In genomic region chr11:89818594-89818993, GRCm38 (mm10) we compare ENCODE assay signal across 20 mouse cellular contexts. TPM values are rescaled to one million over a fixed set of nuclear protein-coding genes. Genes with fewer than 3 reads are reported as not detected.
A peak's percentile ranks its signal among the peaks of the same experiment; 100 is the strongest.
DNase-seq lines count a peak whose midpoint lies in the region; ATAC-seq and TF ChIP-seq lines count a peak whose summit lies in the region.
"Had no signal": no experiment of that assay in that cellular context is flagged by ENCODE, and none has a peak within 500 bp of the region (broad histone marks: within the 10 kb centered on the region; RNA-seq: fewer than 3 reads in every experiment).

No protein-coding gene starts in this region.

- 16% methylated on average over 4 of the region's 4 CpGs for WGBS in forebrain, embryonic 12.5 days
- WGBS in forebrain, embryonic 15.5 days: 14% methylated on average over 4 of the region's 4 CpGs
- 11% methylated on average over 4 of the region's 4 CpGs for WGBS in midbrain, embryonic 13.5 days
- 20% methylated on average over 4 of the region's 4 CpGs for WGBS in midbrain, embryonic 15.5 days
- 46% methylated on average over 4 of the region's 4 CpGs for WGBS in lung, embryonic 14.5 days

- 0 out of 2 replicates have a peak, but pooled peaks cover 7% of the 10 kb centered on the region for H3K27me3 ChIP-seq in forebrain, embryonic 12.5 days
- H3K27me3 ChIP-seq in forebrain, embryonic 15.5 days: no peaks in the 10 kb centered on the region
- H3K27me3 ChIP-seq in midbrain, embryonic 13.5 days: no peaks in the 10 kb centered on the region
- H3K27me3 ChIP-seq in midbrain, embryonic 15.5 days (replicated peaks): no peaks in the 10 kb centered on the region
- H3K27me3 ChIP-seq in lung, embryonic 14.5 days (ENCODE audit: insufficient read depth, low read length): no peaks in the 10 kb centered on the region
- H3K27me3 ChIP-seq: intestine, embryonic 15.5 days; stomach, embryonic 15.5 days had no signal

- no peak overlapping the region for H3K4me3 ChIP-seq in forebrain, embryonic 12.5 days (replicated peaks)
- no peak overlapping the region for H3K4me3 ChIP-seq in forebrain, embryonic 15.5 days
- no peak overlapping the region for H3K4me3 ChIP-seq in midbrain, embryonic 13.5 days (replicated peaks)
- no peak overlapping the region for H3K4me3 ChIP-seq in midbrain, embryonic 15.5 days
- H3K4me3 ChIP-seq in lung, embryonic 14.5 days (ENCODE audit: low read depth, low read length): no peak overlapping the region
- H3K4me3 ChIP-seq: heart, embryonic 12.5 days; intestine, embryonic 15.5 days; layer of hippocampus, adult 2 months; megakaryocyte, embryonic 14.5 days; stomach, embryonic 15.5 days had no signal

- H3K4me1 ChIP-seq in forebrain, embryonic 12.5 days: peaks cover 5% of the 10 kb centered on the region; the same call in 1 of the 2 replicates
- no peaks in the 10 kb centered on the region for H3K4me1 ChIP-seq in forebrain, embryonic 15.5 days
- H3K4me1 ChIP-seq in midbrain, embryonic 13.5 days (replicated peaks): no peaks in the 10 kb centered on the region
- no peaks in the 10 kb centered on the region for H3K4me1 ChIP-seq in midbrain, embryonic 15.5 days
- H3K4me1 ChIP-seq in lung, embryonic 14.5 days (ENCODE audit: insufficient read depth): no peaks in the 10 kb centered on the region
- H3K4me1 ChIP-seq: intestine, embryonic 15.5 days; megakaryocyte, embryonic 14.5 days; stomach, embryonic 15.5 days had no signal

- H3K27ac ChIP-seq in forebrain, embryonic 12.5 days: no peak overlapping the region
- H3K27ac ChIP-seq in forebrain, embryonic 15.5 days (replicated peaks): no peak overlapping the region
- H3K27ac ChIP-seq in midbrain, embryonic 13.5 days: no peak overlapping the region
- no peak overlapping the region for H3K27ac ChIP-seq in midbrain, embryonic 15.5 days
- peak overlapping the region; percentile 69 for H3K27ac ChIP-seq in lung, embryonic 14.5 days (ENCODE audit: low read depth)
- H3K27ac ChIP-seq: intestine, embryonic 15.5 days; kidney, postnatal 0 days; layer of hippocampus, adult 2 months; liver, embryonic 14.5 days; stomach, embryonic 15.5 days had no signal

- no peaks in the 10 kb centered on the region for H3K9me3 ChIP-seq in forebrain, embryonic 12.5 days
- no peaks in the 10 kb centered on the region for H3K9me3 ChIP-seq in forebrain, embryonic 15.5 days
- no peaks in the 10 kb centered on the region for H3K9me3 ChIP-seq in midbrain, embryonic 13.5 days
- H3K9me3 ChIP-seq in midbrain, embryonic 15.5 days: no peaks in the 10 kb centered on the region
- no peaks in the 10 kb centered on the region for H3K9me3 ChIP-seq in lung, embryonic 14.5 days (ENCODE audit: low read depth, low read length)
- H3K9me3 ChIP-seq: heart, embryonic 12.5 days; intestine, embryonic 15.5 days; megakaryocyte, embryonic 14.5 days; stomach, embryonic 15.5 days had no signal

- H3K9ac ChIP-seq in forebrain, embryonic 12.5 days: no peak overlapping the region
- no peak overlapping the region for H3K9ac ChIP-seq in forebrain, embryonic 15.5 days (replicated peaks)
- H3K9ac ChIP-seq in midbrain, embryonic 13.5 days (replicated peaks): no peak overlapping the region
- H3K9ac ChIP-seq in midbrain, embryonic 15.5 days: no peak overlapping the region
- H3K9ac ChIP-seq in lung, embryonic 14.5 days: no peak overlapping the region
- H3K9ac ChIP-seq: heart, embryonic 12.5 days; intestine, embryonic 15.5 days; liver, embryonic 14.5 days; stomach, embryonic 15.5 days had no signal

- H3K4me2 ChIP-seq in forebrain, embryonic 12.5 days: no peak overlapping the region
- no peak overlapping the region for H3K4me2 ChIP-seq in forebrain, embryonic 15.5 days (replicated peaks)
- no peak overlapping the region for H3K4me2 ChIP-seq in midbrain, embryonic 13.5 days (replicated peaks)
- no peak overlapping the region for H3K4me2 ChIP-seq in midbrain, embryonic 15.5 days
- no peak overlapping the region for H3K4me2 ChIP-seq in lung, embryonic 14.5 days
- H3K4me2 ChIP-seq: heart, embryonic 12.5 days; intestine, embryonic 15.5 days; stomach, embryonic 15.5 days had no signal

- ATAC-seq in forebrain, embryonic 12.5 days (ENCODE audit: low FRiP score): peak; percentile 23; the same call in 1 of the 2 replicates
- ATAC-seq in forebrain, embryonic 15.5 days (replicated peaks): no peak
- ATAC-seq in midbrain, embryonic 13.5 days: peak; percentile 30; the same call in 1 of the 2 replicates
- no peak for ATAC-seq in midbrain, embryonic 15.5 days (replicated peaks)
- peak; percentile 95 for ATAC-seq in lung, embryonic 14.5 days (ENCODE audit: insufficient read depth)
- ATAC-seq: intestine, embryonic 15.5 days; Patski had no signal

- peak; percentile 66 for DNase-seq in lung, embryonic 14.5 days
- DNase-seq in lung, postnatal 4 days: peak; percentile 60 to 82
- no peak for DNase-seq in cerebellum, adult 9-10 months
- DNase-seq in frontal cortex, postnatal 36 days (ENCODE audit: low spot score in 2 of 2): no peak
- DNase-seq: cerebellum, adult 9-11 months; gastrocnemius, postnatal 36 days; heart, postnatal 4 days; spleen, adult 18-20 months had no signal

- no peak for TF ChIP-seq CTCF in lung, embryonic 14.5 days (IDR thresholded peaks at IDR 0.05; ENCODE audit: low read depth)

- no peaks in the 10 kb centered on the region for H3K36me3 ChIP-seq in forebrain, embryonic 12.5 days (replicated peaks)
- H3K36me3 ChIP-seq in forebrain, embryonic 15.5 days: no peaks in the 10 kb centered on the region
- no peaks in the 10 kb centered on the region for H3K36me3 ChIP-seq in midbrain, embryonic 13.5 days
- H3K36me3 ChIP-seq in midbrain, embryonic 15.5 days (replicated peaks): no peaks in the 10 kb centered on the region
- H3K36me3 ChIP-seq in lung, embryonic 14.5 days (ENCODE audit: insufficient read depth): no peaks in the 10 kb centered on the region
- H3K36me3 ChIP-seq: heart, embryonic 12.5 days; intestine, embryonic 15.5 days; stomach, embryonic 15.5 days had no signal

RNA-seq across cellular contexts. Expression of gene Ankfn1, which starts 41.1 kb away (rescaled TPM):
- polyA plus RNA-seq in forebrain, embryonic 12.5 days (2016; fragmentation: Nextera tagmentation; extraction: Ambion mirVana): 3.5 and 4.1 TPM in 2 replicates
- polyA plus RNA-seq in forebrain, embryonic 15.5 days (2015; fragmentation: Nextera tagmentation; extraction: Ambion mirVana): 4.2 and 4.6 TPM in 2 replicates
- polyA plus RNA-seq in midbrain, embryonic 13.5 days (2015; fragmentation: Nextera tagmentation; extraction: Ambion mirVana): 3.6 TPM in 2 replicates
- polyA plus RNA-seq in midbrain, embryonic 15.5 days (2015; fragmentation: Nextera tagmentation; extraction: Ambion mirVana): 5.5 and 6.5 TPM in 2 replicates
- polyA plus RNA-seq in lung, embryonic 14.5 days (2014; fragmentation: Nextera tagmentation; extraction: Ambion mirVana): 2.0 and 2.1 TPM in 2 replicates
- polyA plus RNA-seq: heart, embryonic 12.5 days; liver, embryonic 14.5 days; Patski had no signal

Comparison
In these comparisons a context has a peak if more than half of its experiments do, and no peak if none do; other contexts are left out.
1. ATAC-seq: peak in forebrain, embryonic 12.5 days (single experiment), midbrain, embryonic 13.5 days (single experiment) and lung, embryonic 14.5 days (single experiment); none in forebrain, embryonic 15.5 days (single experiment) and midbrain, embryonic 15.5 days (single experiment).
2. DNase-seq: peak in lung, embryonic 14.5 days (single experiment) and lung, postnatal 4 days (2 of 2); none in cerebellum, adult 9-10 months (single experiment) and frontal cortex, postnatal 36 days (0 of 2).